In the genomic region with DNA sequence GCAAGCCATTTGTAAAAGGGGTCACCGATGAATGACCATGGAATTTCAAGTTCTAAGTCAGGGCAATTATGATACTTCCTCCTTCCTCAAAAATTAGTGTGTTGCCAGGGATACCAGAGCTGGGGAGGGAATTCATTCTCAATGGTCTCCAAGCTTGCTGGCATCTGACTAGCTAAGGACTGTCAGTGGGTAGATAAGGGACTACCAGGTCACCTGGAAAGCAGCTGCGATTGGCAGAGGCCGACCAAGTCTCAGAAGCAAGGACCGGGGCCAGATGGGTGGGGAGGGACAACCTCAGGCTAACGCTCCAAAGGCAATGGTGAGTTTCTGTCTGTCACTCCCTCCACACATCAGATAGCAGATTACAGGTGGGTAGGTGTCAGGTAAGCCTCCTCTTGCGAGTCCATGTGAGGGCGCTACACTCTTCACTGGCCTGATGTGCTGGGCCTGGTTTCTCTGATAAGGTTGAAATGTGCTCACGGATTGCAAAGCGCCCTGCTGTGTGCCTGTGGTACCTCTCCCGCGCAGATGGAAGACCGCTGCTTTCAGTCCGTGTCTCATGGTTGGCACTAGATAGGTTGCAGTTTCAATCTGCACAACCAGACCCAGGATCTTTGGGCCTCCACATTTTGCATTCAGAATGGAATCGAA, we compare ENCODE assay signal across 10 mouse cellular contexts. TPM values are rescaled to one million over a fixed set of nuclear protein-coding genes. Genes with fewer than 3 reads are reported as not detected.
A peak's percentile ranks its signal among the peaks of the same experiment; 100 is the strongest.
DNase-seq lines count a peak whose midpoint lies in the region; ATAC-seq and TF ChIP-seq lines count a peak whose summit lies in the region.
"Had no signal": no experiment of that assay in that cellular context is flagged by ENCODE, and none has a peak within 500 bp of the region (broad histone marks: within the 10 kb centered on the region; RNA-seq: fewer than 3 reads in every experiment).

No protein-coding gene starts in this region.

- H3K27ac ChIP-seq in forebrain, embryonic 14.5 days (ENCODE audit: low read depth, low read length) = no peak overlapping the region
- no peak overlapping the region for H3K27ac ChIP-seq in forebrain, embryonic 13.5 days
- no peak overlapping the region for H3K27ac ChIP-seq in lung, postnatal 0 days (ENCODE audit: low read length)
- H3K27ac ChIP-seq in intestine, embryonic 16.5 days (ENCODE audit: low read length) = no peak overlapping the region
- H3K27ac ChIP-seq: limb, embryonic 15.5 days had no signal

- TF ChIP-seq CTCF in lung, postnatal 0 days (IDR thresholded peaks at IDR 0.05) = peak; percentile 36

- no peaks in the 10 kb centered on the region for H3K9me3 ChIP-seq in forebrain, embryonic 14.5 days (replicated peaks; ENCODE audit: control insufficient read depth, low read length)
- H3K9me3 ChIP-seq in forebrain, embryonic 13.5 days (replicated peaks) = no peaks in the 10 kb centered on the region
- H3K9me3 ChIP-seq in lung, postnatal 0 days (ENCODE audit: low read length) = no peaks in the 10 kb centered on the region
- H3K9me3 ChIP-seq in intestine, embryonic 16.5 days (ENCODE audit: control insufficient read depth, low read length) = 0 out of 2 replicates have a peak, but pooled peaks cover 2% of the 10 kb centered on the region
- H3K9me3 ChIP-seq: limb, embryonic 15.5 days had no signal

- H3K27me3 ChIP-seq in forebrain, embryonic 14.5 days (replicated peaks; ENCODE audit: control insufficient read depth, insufficient read depth, low read length) = no peaks in the 10 kb centered on the region
- no peaks in the 10 kb centered on the region for H3K27me3 ChIP-seq in forebrain, embryonic 13.5 days
- no peaks in the 10 kb centered on the region for H3K27me3 ChIP-seq in lung, postnatal 0 days (replicated peaks; ENCODE audit: insufficient read depth, low read length)
- no peaks in the 10 kb centered on the region for H3K27me3 ChIP-seq in intestine, embryonic 16.5 days (replicated peaks; ENCODE audit: control insufficient read depth, insufficient read depth, low read length)
- H3K27me3 ChIP-seq: limb, embryonic 15.5 days had no signal

- no peaks in the 10 kb centered on the region for H3K36me3 ChIP-seq in forebrain, embryonic 14.5 days (ENCODE audit: control insufficient read depth, insufficient read depth, low read length)
- no peaks in the 10 kb centered on the region for H3K36me3 ChIP-seq in forebrain, embryonic 13.5 days (ENCODE audit: poor library complexity, severe bottlenecking)
- H3K36me3 ChIP-seq in lung, postnatal 0 days (ENCODE audit: insufficient read depth, low read length) = no peaks in the 10 kb centered on the region
- H3K36me3 ChIP-seq in intestine, embryonic 16.5 days (ENCODE audit: control insufficient read depth, insufficient read depth, low read length) = no peaks in the 10 kb centered on the region; the same call in 1 of the 2 replicates
- H3K36me3 ChIP-seq: limb, embryonic 15.5 days had no signal

- H3K4me1 ChIP-seq in forebrain, embryonic 14.5 days (ENCODE audit: control insufficient read depth, insufficient read depth, low read length) = no peaks in the 10 kb centered on the region
- H3K4me1 ChIP-seq in forebrain, embryonic 13.5 days = peaks cover 6% of the 10 kb centered on the region; the same call in 1 of the 2 replicates
- H3K4me1 ChIP-seq in lung, postnatal 0 days (ENCODE audit: insufficient read depth, low read depth, low read length) = no peaks in the 10 kb centered on the region
- peaks cover 4% of the 10 kb centered on the region; the same call in 1 of the 2 replicates for H3K4me1 ChIP-seq in intestine, embryonic 16.5 days (ENCODE audit: control insufficient read depth, insufficient read depth, low read length)

- no peak for ATAC-seq in forebrain, embryonic 14.5 days
- no peak for ATAC-seq in forebrain, embryonic 13.5 days
- no peak for ATAC-seq in lung, postnatal 0 days
- ATAC-seq in intestine, embryonic 16.5 days = 0 out of 2 replicates have a peak, but pooled peaks have one; percentile 18

- no peak overlapping the region for H3K9ac ChIP-seq in forebrain, embryonic 14.5 days (ENCODE audit: low read length)
- no peak overlapping the region for H3K9ac ChIP-seq in forebrain, embryonic 13.5 days
- H3K9ac ChIP-seq in lung, postnatal 0 days (replicated peaks; ENCODE audit: low read depth) = no peak overlapping the region
- H3K9ac ChIP-seq in intestine, embryonic 16.5 days (ENCODE audit: low read depth, low read length) = no peak overlapping the region
- H3K9ac ChIP-seq: limb, embryonic 15.5 days had no signal

- 21% methylated on average over 14 of the region's 14 CpGs for WGBS in forebrain, embryonic 14.5 days
- 19% methylated on average over 14 of the region's 14 CpGs for WGBS in forebrain, embryonic 13.5 days
- 27% methylated on average over 14 of the region's 14 CpGs for WGBS in lung, postnatal 0 days
- 14% methylated on average over 14 of the region's 14 CpGs for WGBS in intestine, embryonic 16.5 days

- no peak overlapping the region for H3K4me2 ChIP-seq in forebrain, embryonic 14.5 days (ENCODE audit: low read length)
- H3K4me2 ChIP-seq in forebrain, embryonic 13.5 days = no peak overlapping the region
- no peak overlapping the region for H3K4me2 ChIP-seq in lung, postnatal 0 days (replicated peaks; ENCODE audit: low read depth, low read length)
- 0 out of 2 replicates have a peak overlapping the region, but pooled peaks have one; percentile 9 for H3K4me2 ChIP-seq in intestine, embryonic 16.5 days (ENCODE audit: low read depth, low read length)
- H3K4me2 ChIP-seq: limb, embryonic 15.5 days had no signal

- DNase-seq in forebrain, embryonic 14.5 days (ENCODE audit: low spot score) = peak; percentile 6
- DNase-seq in lung, postnatal 0 days (ENCODE audit: low spot score) = no peak
- DNase-seq in lung, postnatal 10 days = no peak
- DNase-seq in ovary, postnatal 36 days (ENCODE audit: low spot score) = peak; percentile 24
- DNase-seq in adrenal gland, adult 18-20 months (ENCODE audit: low spot score in 2 of 2) = no peak
- no peak for DNase-seq in adipocyte (ENCODE audit: low spot score)
- DNase-seq: spleen, adult 18-20 months had no signal

- no peak for TF ChIP-seq EP300 in lung, postnatal 0 days (IDR thresholded peaks at IDR 0.05)

- H3K4me3 ChIP-seq in forebrain, embryonic 14.5 days (ENCODE audit: low read depth, low read length) = no peak overlapping the region
- H3K4me3 ChIP-seq in forebrain, embryonic 13.5 days = no peak overlapping the region
- no peak overlapping the region for H3K4me3 ChIP-seq in lung, postnatal 0 days (ENCODE audit: low read depth, low read length)
- H3K4me3 ChIP-seq in intestine, embryonic 16.5 days (ENCODE audit: low read length) = no peak overlapping the region
- H3K4me3 ChIP-seq: limb, embryonic 15.5 days had no signal

RNA-seq across cellular contexts. Expression of a gene that starts 19.5 kb away (rescaled TPM):
- 0.75 and 1.2 TPM in 2 replicates for polyA plus RNA-seq in forebrain, embryonic 14.5 days (2014; fragmentation: Nextera tagmentation; extraction: Ambion mirVana)
- 3.0 and 4.1 TPM in 2 replicates for polyA plus RNA-seq in forebrain, embryonic 13.5 days (2015; fragmentation: Nextera tagmentation; extraction: Ambion mirVana)
- polyA plus RNA-seq in lung, postnatal 0 days (2015; fragmentation: Nextera tagmentation; extraction: Ambion mirVana) = 12.4 and 19.8 TPM in 2 replicates
- 1.2 and 2.0 TPM in 2 replicates for polyA plus RNA-seq in intestine, embryonic 16.5 days (2015; fragmentation: Nextera tagmentation; extraction: Ambion mirVana)
- total RNA-seq in adrenal gland, adult 18-20 months (2021) = not detected

RNA-seq across cellular contexts. Expression of a gene that starts 54.3 kb away (rescaled TPM):
- polyA plus RNA-seq in forebrain, embryonic 14.5 days (2014; fragmentation: Nextera tagmentation; extraction: Ambion mirVana) = 1.4 and 1.5 TPM in 2 replicates
- polyA plus RNA-seq in forebrain, embryonic 13.5 days (2015; fragmentation: Nextera tagmentation; extraction: Ambion mirVana) = 0.57 and 1.5 TPM in 2 replicates
- 26.3 and 35.2 TPM in 2 replicates for polyA plus RNA-seq in lung, postnatal 0 days (2015; fragmentation: Nextera tagmentation; extraction: Ambion mirVana)
- 0.21 and 0.37 TPM in 2 replicates for polyA plus RNA-seq in intestine, embryonic 16.5 days (2015; fragmentation: Nextera tagmentation; extraction: Ambion mirVana)
- under 1 TPM; 0.29 to 0.30 TPM for total RNA-seq in adrenal gland, adult 18-20 months (2021)

RNA-seq across cellular contexts. Expression of a gene that starts 56.9 kb away (rescaled TPM):
- 410 and 433 TPM in 2 replicates for polyA plus RNA-seq in forebrain, embryonic 14.5 days (2014; fragmentation: Nextera tagmentation; extraction: Ambion mirVana)
- 514 and 545 TPM in 2 replicates for polyA plus RNA-seq in forebrain, embryonic 13.5 days (2015; fragmentation: Nextera tagmentation; extraction: Ambion mirVana)
- polyA plus RNA-seq in lung, postnatal 0 days (2015; fragmentation: Nextera tagmentation; extraction: Ambion mirVana) = 393 and 433 TPM in 2 replicates
- polyA plus RNA-seq in intestine, embryonic 16.5 days (2015; fragmentation: Nextera tagmentation; extraction: Ambion mirVana) = 751 and 822 TPM in 2 replicates
- 100 to 1,000 TPM; 317 to 377 TPM for total RNA-seq in adrenal gland, adult 18-20 months (2021)

Comparison
In these comparisons a context has a peak if more than half of its experiments do, and no peak if none do; other contexts are left out.
1. DNase-seq: peak in forebrain, embryonic 14.5 days (single experiment) and ovary, postnatal 36 days (single experiment); none in lung, postnatal 0 days (single experiment), lung, postnatal 10 days (single experiment), adrenal gland, adult 18-20 months (0 of 2) and adipocyte (single experiment).
2. RNA of a gene that starts 54.3 kb away (polyA plus RNA-seq): 26.3 to 35.2 TPM in lung, postnatal 0 days; 1.4 to 1.5 TPM in forebrain, embryonic 14.5 days, 0.57 to 1.5 TPM in forebrain, embryonic 13.5 days and 0.21 to 0.37 TPM in intestine, embryonic 16.5 days; every median in the first group is over 10 times any median in the second.